Mouse (Mus musculus): Measurements from ENCODE around the gene Mboat1. TPM values are rescaled to one million over a fixed set of nuclear protein-coding genes. Genes with fewer than 3 reads are reported as not detected.

The Mboat1 gene
- polyA plus RNA-seq, 1 experiment from 2014 or later, result 3.3 TPM

DNA sequence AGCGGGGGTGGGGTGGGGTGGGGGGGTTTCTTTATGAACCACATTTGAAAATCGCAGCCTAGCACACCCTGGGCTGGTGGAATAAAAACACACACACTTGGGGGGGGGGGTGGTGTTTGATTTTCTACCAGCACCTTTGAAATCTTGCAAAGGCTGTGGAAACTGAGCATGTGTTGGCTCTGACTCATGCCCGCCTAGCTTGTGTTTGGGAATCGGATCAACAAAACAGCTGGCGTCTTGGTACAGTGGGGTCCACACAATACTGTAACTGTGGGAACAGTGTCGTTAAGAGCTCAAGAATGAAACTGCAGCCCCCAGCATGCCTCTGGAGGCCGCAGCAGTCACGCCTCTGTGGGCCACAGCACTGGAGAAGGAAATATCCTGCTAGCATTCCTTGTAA, 50.2 kb downstream of the Mboat1 start:
- Histone ChIP-seq H3K27me3 (replicated peaks) (no peaks in the 10 kb centered on the region), H3K9me3 (no peaks in the 10 kb centered on the region), H3K27ac (replicated peaks) (no peak overlapping the region), H3K9ac (no peak overlapping the region), H3K36me3 (no peaks in the 10 kb centered on the region), H3K4me3 (no peak overlapping the region), H3K4me1 (no peaks in the 10 kb centered on the region), H3K4me2 (no peak overlapping the region)
- WGBS, result 75% methylated on average over 8 of the region's 8 CpGs
- no peak for ATAC-seq (ENCODE audit: extremely low read depth, insufficient number of reproducible peaks, low FRiP score, low TSS enrichment)

DNA sequence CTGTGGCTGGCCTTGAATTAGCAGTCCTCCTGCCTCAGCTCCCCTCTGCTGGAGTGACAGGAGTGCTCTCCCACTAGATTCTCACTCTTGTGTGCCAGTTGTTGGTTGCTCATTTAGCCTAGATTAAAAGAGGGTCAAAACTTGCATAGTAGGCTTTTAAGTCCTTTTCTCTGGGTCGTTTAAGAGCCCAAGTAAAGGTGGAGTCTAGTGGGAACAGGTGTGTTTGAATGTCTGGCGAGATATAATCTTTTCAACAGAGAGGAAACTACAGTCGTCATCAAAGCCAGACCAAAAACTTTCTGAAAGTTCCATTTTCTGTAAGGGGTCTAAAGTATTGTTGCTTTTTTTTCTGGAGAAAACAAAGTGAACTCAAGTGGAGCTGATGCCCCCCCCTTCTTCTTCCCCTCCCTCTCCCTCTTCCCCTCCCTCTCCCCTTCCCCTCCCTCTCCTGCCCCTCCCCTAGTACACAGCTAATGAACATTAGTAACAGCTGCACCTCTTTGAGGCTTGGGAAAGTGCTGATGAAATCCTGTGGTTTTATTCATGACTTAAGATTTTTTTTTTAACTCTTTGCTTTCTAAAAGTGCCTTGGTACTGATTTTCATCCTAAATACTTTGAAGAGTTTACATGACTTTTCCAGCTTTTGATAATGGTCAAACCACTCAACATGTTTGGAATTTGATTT, 55.9 kb downstream of the Mboat1 start:
- Histone ChIP-seq H3K4me3 (no peak overlapping the region), H3K27ac (replicated peaks) (no peak overlapping the region), H3K4me1 (no peaks in the 10 kb centered on the region), H3K9ac (no peak overlapping the region), H3K36me3 (no peaks in the 10 kb centered on the region), H3K4me2 (no peak overlapping the region), H3K27me3 (replicated peaks) (no peaks in the 10 kb centered on the region), H3K9me3 (no peaks in the 10 kb centered on the region)
- no peak for ATAC-seq (ENCODE audit: extremely low read depth, insufficient number of reproducible peaks, low FRiP score, low TSS enrichment)
- WGBS, result 54% methylated on average over 3 of the region's 3 CpGs

DNA sequence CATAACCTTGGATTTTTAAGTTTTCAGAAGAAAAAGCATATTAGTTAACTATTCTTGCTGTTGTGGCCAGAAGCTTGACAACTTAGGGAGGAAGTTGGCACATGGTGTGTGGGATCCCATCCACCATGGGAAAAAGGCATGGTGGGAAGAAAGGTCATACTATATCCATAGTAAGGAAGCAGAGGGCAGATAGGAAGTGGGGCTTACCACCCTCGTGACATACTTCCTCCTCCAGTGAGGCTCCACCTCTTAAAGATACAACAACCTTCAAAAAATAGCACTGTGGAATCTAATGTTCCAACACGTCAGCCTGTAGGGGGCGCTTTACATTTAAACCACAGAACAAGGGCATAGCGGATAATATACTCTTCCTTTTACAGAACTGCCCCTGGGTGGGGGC, 57.1 kb downstream of the Mboat1 start:
- Histone ChIP-seq H3K27ac (replicated peaks) (no peak overlapping the region), H3K27me3 (replicated peaks) (no peaks in the 10 kb centered on the region), H3K4me1 (no peaks in the 10 kb centered on the region), H3K36me3 (no peaks in the 10 kb centered on the region), H3K4me2 (no peak overlapping the region), H3K9me3 (no peaks in the 10 kb centered on the region), H3K9ac (no peak overlapping the region), H3K4me3 (no peak overlapping the region)
- no peak for ATAC-seq (ENCODE audit: extremely low read depth, insufficient number of reproducible peaks, low FRiP score, low TSS enrichment)
- 62% methylated on average over 4 of the region's 4 CpGs for WGBS

DNA sequence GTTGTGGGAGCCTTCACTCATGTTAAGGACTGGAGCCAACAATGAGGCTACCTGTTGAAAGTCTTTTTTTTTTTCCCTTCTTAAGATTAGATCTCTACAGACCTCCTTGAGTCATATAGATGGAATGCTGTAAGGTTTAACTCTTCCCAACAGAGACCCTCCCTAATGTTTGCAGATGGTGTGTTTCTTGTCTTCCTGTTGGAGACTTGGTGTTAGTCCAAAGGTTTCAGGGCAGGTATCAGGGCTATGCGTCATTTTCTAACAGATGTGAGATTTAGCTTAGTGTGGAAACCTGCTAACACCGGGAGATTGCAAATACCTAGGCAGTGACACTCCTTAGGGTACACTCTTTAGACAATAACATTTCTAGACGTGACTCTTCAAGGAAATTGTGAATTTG, 58.5 kb downstream of the Mboat1 start:
- Histone ChIP-seq H3K36me3 (no peaks in the 10 kb centered on the region), H3K4me1 (no peaks in the 10 kb centered on the region), H3K4me3 (no peak overlapping the region), H3K9ac (no peak overlapping the region), H3K9me3 (no peaks in the 10 kb centered on the region), H3K27ac (replicated peaks) (no peak overlapping the region), H3K4me2 (no peak overlapping the region), H3K27me3 (replicated peaks) (no peaks in the 10 kb centered on the region)
- ATAC-seq (ENCODE audit: extremely low read depth, insufficient number of reproducible peaks, low FRiP score, low TSS enrichment), result no peak
- WGBS, result 63% methylated on average over 3 of the region's 3 CpGs

DNA sequence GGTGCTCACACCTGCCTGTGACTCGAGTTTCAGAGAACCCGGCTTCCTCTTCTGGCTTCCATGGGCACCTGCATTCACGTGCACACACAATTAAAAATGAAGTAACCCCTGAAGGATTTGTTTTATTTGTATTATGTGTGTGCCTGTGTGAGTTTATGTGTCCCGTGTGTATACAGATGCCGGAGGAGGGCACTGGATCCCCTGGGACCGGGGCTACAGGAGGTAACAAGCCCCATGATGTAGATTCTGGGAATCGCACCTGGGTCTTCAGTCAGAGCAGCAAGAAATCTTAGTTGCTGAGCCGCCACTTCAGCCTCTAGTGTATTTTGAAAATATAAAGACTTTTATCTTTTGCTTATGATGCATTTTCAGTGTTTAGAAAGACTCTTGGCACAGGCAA, 60.4 kb downstream of the Mboat1 start:
- WGBS, result 82% methylated on average over 8 of the region's 8 CpGs
- Histone ChIP-seq H3K36me3 (no peaks in the 10 kb centered on the region), H3K9me3 (no peaks in the 10 kb centered on the region)

DNA sequence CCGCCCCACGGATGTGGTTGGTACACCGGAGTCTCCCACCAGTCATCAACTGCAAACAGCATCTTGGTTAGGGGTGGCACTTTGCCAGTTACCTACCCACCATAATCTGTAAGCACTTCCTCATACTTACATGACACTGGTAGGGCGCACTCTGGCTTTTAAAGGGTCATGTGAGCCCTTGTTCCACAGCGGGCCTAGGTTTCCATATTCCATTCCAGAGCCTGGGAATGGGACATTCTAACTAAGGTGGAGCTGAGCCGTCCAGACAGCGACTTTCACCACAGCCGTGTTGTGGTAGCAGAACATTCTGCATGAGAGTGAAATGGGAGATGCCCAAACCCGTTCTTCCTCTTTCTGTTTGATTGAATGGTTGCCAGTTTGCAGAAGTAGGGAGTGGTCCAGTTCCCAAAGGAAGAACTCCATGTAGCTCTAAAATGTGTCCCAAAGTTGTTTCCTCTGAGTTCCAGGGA, 61.8 kb downstream of the Mboat1 start:
- no peak overlapping the region for H3K4me2 ChIP-seq
- no peak overlapping the region for H3K4me3 ChIP-seq
- H3K4me1 ChIP-seq, result no peaks in the 10 kb centered on the region
- no peak overlapping the region for H3K9ac ChIP-seq
- ATAC-seq (ENCODE audit: extremely low read depth, insufficient number of reproducible peaks, low FRiP score, low TSS enrichment), result no peak
- no peaks in the 10 kb centered on the region for H3K27me3 ChIP-seq (replicated peaks)
- 78% methylated on average over 9 of the region's 9 CpGs for WGBS
- H3K27ac ChIP-seq (replicated peaks), result no peak overlapping the region
- H3K36me3 ChIP-seq, result no peaks in the 10 kb centered on the region
- H3K9me3 ChIP-seq, result no peaks in the 10 kb centered on the region

More for the DNA sequence above, 60.4 kb downstream of the Mboat1 start:
- Histone ChIP-seq H3K9ac (no peak overlapping the region), H3K4me2 (no peak overlapping the region), H3K27me3 (replicated peaks) (no peaks in the 10 kb centered on the region), H3K27ac (replicated peaks) (no peak overlapping the region), H3K4me1 (no peaks in the 10 kb centered on the region), H3K4me3 (no peak overlapping the region)
- no peak for ATAC-seq (ENCODE audit: extremely low read depth, insufficient number of reproducible peaks, low FRiP score, low TSS enrichment)

DNA sequence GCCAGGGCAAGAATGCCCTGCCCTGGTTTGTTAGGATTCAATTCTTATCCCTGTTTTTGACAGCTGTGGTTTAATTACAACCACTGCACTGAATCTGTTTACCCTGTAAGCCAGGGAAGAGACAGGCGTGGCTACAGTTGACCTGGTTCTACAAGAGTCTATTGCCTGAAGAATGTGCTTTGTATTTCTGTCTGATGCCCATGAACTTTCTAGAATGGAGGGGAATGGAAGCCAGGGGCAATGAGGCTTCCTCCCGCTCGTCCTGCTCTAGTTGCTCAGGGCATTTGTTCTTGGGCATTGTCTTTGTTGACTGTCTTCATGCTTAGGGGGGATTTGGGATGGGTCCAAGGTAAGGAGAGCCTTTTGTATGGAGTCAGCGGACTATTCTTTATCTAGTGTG, 63.5 kb downstream of the Mboat1 start:
- Histone ChIP-seq H3K27me3 (replicated peaks) (no peaks in the 10 kb centered on the region), H3K4me2 (no peak overlapping the region), H3K9me3 (no peaks in the 10 kb centered on the region), H3K36me3 (no peaks in the 10 kb centered on the region), H3K4me3 (no peak overlapping the region), H3K9ac (no peak overlapping the region), H3K4me1 (no peaks in the 10 kb centered on the region), H3K27ac (replicated peaks) (no peak overlapping the region)
- 74% methylated on average over 4 of the region's 4 CpGs for WGBS
- no peak for ATAC-seq (ENCODE audit: extremely low read depth, insufficient number of reproducible peaks, low FRiP score, low TSS enrichment)

DNA sequence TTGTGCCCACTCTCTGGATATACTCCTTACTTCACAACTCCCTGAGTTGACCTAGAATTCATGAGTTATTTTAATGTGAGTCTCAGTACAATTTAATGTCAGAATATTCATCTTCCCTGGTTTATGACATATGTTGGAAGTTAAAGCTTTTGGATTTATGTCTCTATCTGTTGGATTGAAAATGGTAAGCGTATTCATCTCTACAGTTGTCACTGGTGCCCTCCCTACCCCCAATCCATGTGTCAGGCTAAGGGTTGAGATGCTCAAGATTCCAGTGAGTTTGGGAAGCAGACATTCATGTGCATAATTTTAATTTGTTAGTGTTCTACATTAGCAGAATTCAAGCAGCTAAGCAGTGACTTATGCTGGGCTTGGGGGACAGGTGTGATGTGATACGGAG, 64.4 kb downstream of the Mboat1 start:
- no peaks in the 10 kb centered on the region for H3K27me3 ChIP-seq (replicated peaks)
- H3K27ac ChIP-seq (replicated peaks), result no peak overlapping the region
- no peak for ATAC-seq (ENCODE audit: extremely low read depth, insufficient number of reproducible peaks, low FRiP score, low TSS enrichment)
- H3K36me3 ChIP-seq, result no peaks in the 10 kb centered on the region
- no peaks in the 10 kb centered on the region for H3K9me3 ChIP-seq
- H3K9ac ChIP-seq, result no peak overlapping the region
- 90% methylated on average over 2 of the region's 2 CpGs for WGBS
- H3K4me3 ChIP-seq, result no peak overlapping the region
- H3K4me1 ChIP-seq, result no peaks in the 10 kb centered on the region
- H3K4me2 ChIP-seq, result no peak overlapping the region

DNA sequence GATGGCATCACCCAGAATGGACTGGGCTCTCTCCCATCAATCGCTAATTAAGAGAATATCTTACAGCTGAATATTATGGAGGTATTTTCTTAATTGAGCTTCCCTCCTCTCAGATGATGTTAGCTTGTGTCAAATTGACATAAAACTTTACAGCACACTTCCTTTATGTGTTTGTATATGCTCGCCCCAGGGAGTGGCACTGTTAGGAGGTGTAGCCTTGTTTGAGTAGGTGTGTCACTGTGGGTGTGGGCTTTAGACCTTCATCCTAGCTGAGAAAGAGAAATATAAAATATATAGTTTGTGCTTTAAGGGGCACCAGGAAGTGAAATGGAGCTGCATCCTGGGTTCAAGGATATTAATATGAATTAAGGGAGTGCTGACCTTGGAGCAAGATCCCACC, 66.7 kb downstream of the Mboat1 start:
- no peak overlapping the region for H3K4me3 ChIP-seq
- no peaks in the 10 kb centered on the region for H3K4me1 ChIP-seq
- no peaks in the 10 kb centered on the region for H3K36me3 ChIP-seq
- no peak for ATAC-seq (ENCODE audit: extremely low read depth, insufficient number of reproducible peaks, low FRiP score, low TSS enrichment)
- H3K4me2 ChIP-seq, result no peak overlapping the region
- 73% methylated on average over 2 of the region's 2 CpGs for WGBS
- H3K27ac ChIP-seq (replicated peaks), result no peak overlapping the region
- H3K9ac ChIP-seq, result no peak overlapping the region
- H3K27me3 ChIP-seq (replicated peaks), result no peaks in the 10 kb centered on the region
- H3K9me3 ChIP-seq, result no peaks in the 10 kb centered on the region

DNA sequence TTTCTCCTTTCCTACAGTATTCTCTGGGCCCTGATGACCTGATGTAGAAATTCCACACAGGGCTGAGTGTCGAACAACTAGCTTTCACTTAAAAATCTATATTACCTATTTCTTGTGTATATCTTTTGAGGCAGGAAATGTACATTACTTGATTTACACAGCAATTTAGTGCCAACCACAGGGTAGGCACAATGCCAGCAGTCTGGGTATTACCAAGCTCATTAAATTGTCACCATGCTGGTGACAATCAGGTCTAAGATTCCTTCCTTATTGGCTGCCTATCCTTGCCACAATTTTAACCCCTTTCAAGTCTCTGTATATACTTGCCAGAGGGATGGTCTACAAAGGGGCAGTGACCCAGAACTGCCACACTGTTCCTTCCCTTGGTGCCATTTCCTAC, 71.9 kb downstream of the Mboat1 start:
- H3K4me2 ChIP-seq, result no peak overlapping the region

DNA sequence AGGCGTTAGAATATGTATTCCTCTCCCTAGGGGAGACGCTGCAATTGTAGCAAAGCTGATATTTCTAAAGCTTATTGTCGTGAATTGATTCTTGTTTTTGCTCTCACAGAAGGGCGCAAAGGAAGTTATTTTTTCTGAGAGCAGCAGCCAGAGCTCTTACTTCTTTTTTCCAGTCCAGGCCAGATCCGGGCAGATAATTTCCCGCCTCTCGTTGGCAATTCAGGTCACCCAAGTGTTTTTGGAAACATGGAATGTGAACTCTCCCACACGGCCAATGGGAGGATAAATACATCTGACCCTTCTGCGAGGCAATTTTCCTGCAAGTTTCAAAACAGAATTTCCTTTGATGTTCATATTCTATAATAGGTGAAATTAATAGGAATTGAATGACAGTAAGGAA, 77.0 kb downstream of the Mboat1 start:
- Histone ChIP-seq H3K27me3 (replicated peaks) (no peaks in the 10 kb centered on the region), H3K9ac (no peak overlapping the region), H3K9me3 (no peaks in the 10 kb centered on the region), H3K4me2 (no peak overlapping the region), H3K4me1 (peaks cover 5% of the 10 kb centered on the region), H3K4me3 (no peak overlapping the region), H3K36me3 (no peaks in the 10 kb centered on the region), H3K27ac (replicated peaks) (no peak overlapping the region)
- no peak for ATAC-seq (ENCODE audit: extremely low read depth, insufficient number of reproducible peaks, low FRiP score, low TSS enrichment)
- 54% methylated on average over 9 of the region's 9 CpGs for WGBS

More for the DNA sequence above, 71.9 kb downstream of the Mboat1 start:
- no peak overlapping the region for H3K9ac ChIP-seq
- no peak for ATAC-seq (ENCODE audit: extremely low read depth, insufficient number of reproducible peaks, low FRiP score, low TSS enrichment)
- no peaks in the 10 kb centered on the region for H3K9me3 ChIP-seq
- H3K4me3 ChIP-seq, result no peak overlapping the region
- H3K27me3 ChIP-seq (replicated peaks), result no peaks in the 10 kb centered on the region
- no peaks in the 10 kb centered on the region for H3K36me3 ChIP-seq
- no peak overlapping the region for H3K27ac ChIP-seq (replicated peaks)
- no peaks in the 10 kb centered on the region for H3K4me1 ChIP-seq
- 74% methylated on average over 1 of the region's 1 CpGs for WGBS

DNA sequence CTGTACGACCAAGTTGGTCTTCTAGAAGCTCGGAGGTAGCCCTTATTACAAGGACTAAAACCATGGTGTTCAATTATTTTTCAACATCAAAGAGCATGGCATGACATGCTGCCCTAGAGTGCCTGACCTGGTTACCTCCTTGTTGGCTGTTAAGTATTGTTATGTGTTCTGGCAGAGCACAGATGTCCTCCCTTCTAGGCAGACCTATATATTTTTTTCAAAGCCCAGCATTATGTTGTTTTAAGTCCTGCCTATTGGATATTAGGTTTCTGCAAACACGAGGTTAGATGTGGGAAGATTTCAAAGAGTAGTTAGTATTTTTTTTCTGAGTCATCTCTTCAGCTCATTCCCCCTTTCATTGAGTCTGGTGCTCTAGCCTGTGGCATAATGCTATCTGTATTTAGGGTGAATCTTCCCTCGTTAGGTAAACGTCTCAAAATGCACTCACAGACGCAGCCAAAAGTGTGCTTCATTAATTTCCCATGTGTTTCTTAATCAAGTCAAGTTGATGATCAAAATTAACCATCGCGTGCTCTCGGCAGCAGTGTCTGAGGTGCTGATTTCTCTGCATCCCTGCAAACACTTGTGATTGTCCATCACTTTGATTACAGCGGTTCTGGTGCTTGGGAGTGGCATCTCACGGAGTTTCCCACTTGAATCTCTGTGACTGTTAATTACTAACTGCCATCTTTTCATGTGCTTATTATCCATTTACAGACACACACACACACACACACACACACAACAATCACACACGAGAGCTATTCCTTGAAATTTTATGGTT, 81.5 kb downstream of the Mboat1 start:
- 80% methylated on average over 12 of the region's 12 CpGs for WGBS
- ATAC-seq (ENCODE audit: extremely low read depth, insufficient number of reproducible peaks, low FRiP score, low TSS enrichment), result no peak
- Histone ChIP-seq H3K27ac (replicated peaks) (no peak overlapping the region), H3K9me3 (no peaks in the 10 kb centered on the region), H3K4me1 (peaks cover 9% of the 10 kb centered on the region), H3K36me3 (no peaks in the 10 kb centered on the region), H3K9ac (no peak overlapping the region), H3K27me3 (replicated peaks) (no peaks in the 10 kb centered on the region), H3K4me3 (no peak overlapping the region), H3K4me2 (no peak overlapping the region)
